Mouse (Mus musculus) lung, embryonic 14.5 days (tissue): Measurements from ENCODE around the gene Mast4. TPM values are rescaled to one million over a fixed set of nuclear protein-coding genes. Genes with fewer than 3 reads are reported as not detected.

Source experiments
- ATAC-seq: fragments of 200-750 bp; cut with Nextera tagmentation; 2 replicates; pipeline ENCODE4 v1.8.0; 2017; ENCODE audit warnings: mild to moderate bottlenecking, moderate TSS enrichment, moderate library complexity; ENCODE audit not compliant: insufficient read depth
- DNase-seq: peaks from one replicate; pipeline ENCODE4 v3.0.0-alpha.2; 2015
- H3K27ac ChIP-seq: fragments of 300-500 bp; sonication (generic); 2 replicates; pipeline ENCODE4 v1.5.1; 2014; ENCODE audit warnings: low read depth, mild to moderate bottlenecking, moderate library complexity
- H3K27me3 ChIP-seq: fragments of 300-500 bp; sonication (generic); 2 replicates; pipeline ENCODE4 v1.6.1; 2014; ENCODE audit warnings: low read length, control low read depth; ENCODE audit not compliant: insufficient read depth
- H3K36me3 ChIP-seq: fragments of 300-500 bp; sonication (generic); 2 replicates; pipeline ENCODE4 v1.6.1; 2014; ENCODE audit warnings: control low read depth; ENCODE audit not compliant: insufficient read depth
- H3K4me1 ChIP-seq: fragments of 300-500 bp; sonication (generic); 2 replicates; pipeline ENCODE4 v1.6.1; 2014; ENCODE audit warnings: antibody characterized with exemption, control low read depth; ENCODE audit not compliant: insufficient read depth
- H3K4me2 ChIP-seq: fragments of 300-500 bp; sonication (generic); 2 replicates; pipeline ENCODE4 v1.6.1; 2014; ENCODE audit warnings: mild to moderate bottlenecking
- H3K4me3 ChIP-seq: fragments of 300-500 bp; sonication (generic); 2 replicates; pipeline ENCODE4 v1.5.1; 2014; ENCODE audit warnings: low read depth, low read length
- H3K9ac ChIP-seq: fragments of 300-500 bp; sonication (generic); 2 replicates; pipeline ENCODE4 v1.6.1; 2014
- H3K9me3 ChIP-seq: fragments of 300-500 bp; sonication (generic); 2 replicates; pipeline ENCODE4 v1.6.1; 2016; ENCODE audit warnings: low read depth, low read length, control low read depth
- CTCF ChIP-seq: IDR thresholded peaks from 2 replicates; pipeline ENCODE4 v1.5.1; 2016; ENCODE audit warnings: antibody characterized with exemption, low read depth
- WGBS: fragments of 180-500 bp; shearing (Covaris S2); extraction: QIAGEN DNeasy Blood & Tissue Kit; methylation state at CpG from one replicate; pipeline ENCODE4 v1.1.7; 2014; 5-methylcytosine and 5-hydroxymethylcytosine counted together
- polyA plus RNA-seq: library from polyadenylated mRNA; unstranded; fragments of >200 nt; fragmentation: Nextera tagmentation; extraction: Ambion mirVana; gene quantifications from 2 replicates; pipeline ENCODE4 v1.2.1, GENCODE M21; 2014

Gene Mast4
- polyA plus RNA-seq, 1 experiment from 2014 or later: 30.8 TPM

DNA sequence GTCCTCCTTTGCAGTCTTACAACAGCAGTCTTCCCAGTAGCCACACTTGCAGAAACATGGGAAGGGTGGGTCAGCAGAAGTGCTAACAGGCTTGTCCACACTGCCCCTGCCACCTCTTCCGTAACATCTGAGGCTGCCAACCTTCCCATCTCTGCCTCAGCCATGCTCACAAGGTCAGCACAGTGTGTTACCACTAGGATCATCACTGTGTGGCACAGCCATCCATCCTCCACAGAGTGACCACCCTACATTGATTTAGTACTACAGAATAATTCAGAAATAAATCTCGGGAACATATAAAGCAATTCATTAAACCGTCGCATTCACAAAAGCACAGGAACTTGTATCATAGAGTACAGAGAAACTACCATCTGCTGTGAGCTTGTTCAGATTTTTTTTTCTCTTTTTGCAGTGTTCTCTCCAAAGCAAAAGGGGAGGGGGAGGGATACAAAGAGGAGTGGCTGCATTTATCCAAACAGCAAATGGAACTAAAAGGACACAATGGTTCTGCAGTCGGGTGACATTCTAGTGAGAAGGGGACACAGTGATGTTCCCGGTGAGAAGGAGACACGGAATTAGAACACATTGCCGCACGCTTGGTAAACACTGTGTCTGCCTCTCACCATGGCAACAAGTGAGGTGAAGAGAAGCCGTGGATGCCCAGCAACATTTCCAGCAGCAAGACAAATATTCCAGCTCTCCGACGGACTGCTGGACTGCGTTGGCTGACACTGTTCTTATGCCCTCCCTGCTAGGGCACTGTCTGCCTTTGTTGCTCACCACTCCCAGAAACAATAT is 388.1 kb downstream of the Mast4 start:
- Histone ChIP-seq H3K36me3 (no peaks in the 10 kb centered on the region), H3K4me3 (no peak overlapping the region), H3K9me3 (no peaks in the 10 kb centered on the region), H3K9ac (no peak overlapping the region), H3K4me1 (no peaks in the 10 kb centered on the region), H3K27me3 (no peaks in the 10 kb centered on the region), H3K4me2 (no peak overlapping the region), H3K27ac (no peak overlapping the region)
- no peak for ATAC-seq
- 61% methylated on average over 13 of the region's 13 CpGs for WGBS
- no peak for TF ChIP-seq CTCF
- DNase-seq: no peak

DNA sequence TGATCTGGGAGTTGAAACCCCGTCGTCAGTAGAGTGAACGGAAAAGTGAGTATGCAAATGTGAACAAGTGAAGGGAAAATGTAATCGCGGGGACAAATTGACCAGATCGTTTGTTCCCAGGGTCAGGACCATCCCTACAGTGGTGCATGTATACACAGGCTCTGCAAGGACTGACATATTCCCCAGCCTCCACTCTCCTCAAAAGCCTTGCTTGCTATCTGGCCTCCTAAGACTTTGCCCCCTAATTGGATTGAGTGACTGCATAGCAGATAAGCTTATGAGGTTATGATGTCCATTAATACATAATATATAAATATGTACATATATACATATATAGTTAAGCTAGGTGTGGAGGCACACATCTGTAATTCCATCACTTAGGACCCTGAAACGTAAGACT is 388.8 kb downstream of the Mast4 start:
- Histone ChIP-seq H3K27me3 (no peaks in the 10 kb centered on the region), H3K4me3 (no peak overlapping the region), H3K9ac (no peak overlapping the region), H3K9me3 (no peaks in the 10 kb centered on the region), H3K27ac (no peak overlapping the region), H3K4me2 (no peak overlapping the region), H3K36me3 (no peaks in the 10 kb centered on the region), H3K4me1 (no peaks in the 10 kb centered on the region)
- ATAC-seq (no peak), DNase-seq (no peak)
- TF ChIP-seq CTCF: no peak
- 91% methylated on average over 7 of the region's 7 CpGs for WGBS

DNA sequence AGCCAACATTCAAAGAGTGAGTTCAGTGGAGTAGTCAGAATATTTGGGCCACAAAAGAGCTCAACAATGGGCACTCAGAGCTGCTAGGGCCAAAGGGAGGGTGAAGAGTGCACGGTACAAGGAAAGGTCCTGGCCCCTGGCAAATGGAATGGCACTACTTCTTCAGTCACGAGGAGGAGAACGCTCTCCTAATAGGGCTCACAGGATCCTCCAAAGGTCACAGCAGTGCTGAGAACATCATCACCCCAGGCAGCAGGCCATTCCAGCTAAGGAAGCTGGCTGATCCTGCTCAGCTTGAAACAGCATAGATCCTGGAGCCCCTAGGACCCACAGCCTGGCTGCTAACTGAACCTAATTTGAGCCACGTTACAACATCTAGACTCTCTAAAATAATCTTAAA is 389.8 kb downstream of the Mast4 start:
- Histone ChIP-seq H3K36me3 (no peaks in the 10 kb centered on the region), H3K4me3 (no peak overlapping the region), H3K4me1 (no peaks in the 10 kb centered on the region), H3K27me3 (no peaks in the 10 kb centered on the region), H3K9me3 (no peaks in the 10 kb centered on the region), H3K9ac (no peak overlapping the region), H3K27ac (no peak overlapping the region), H3K4me2 (no peak overlapping the region)
- ATAC-seq (no peak), DNase-seq (no peak)
- no peak for TF ChIP-seq CTCF
- WGBS: 73% methylated on average over 4 of the region's 4 CpGs

DNA sequence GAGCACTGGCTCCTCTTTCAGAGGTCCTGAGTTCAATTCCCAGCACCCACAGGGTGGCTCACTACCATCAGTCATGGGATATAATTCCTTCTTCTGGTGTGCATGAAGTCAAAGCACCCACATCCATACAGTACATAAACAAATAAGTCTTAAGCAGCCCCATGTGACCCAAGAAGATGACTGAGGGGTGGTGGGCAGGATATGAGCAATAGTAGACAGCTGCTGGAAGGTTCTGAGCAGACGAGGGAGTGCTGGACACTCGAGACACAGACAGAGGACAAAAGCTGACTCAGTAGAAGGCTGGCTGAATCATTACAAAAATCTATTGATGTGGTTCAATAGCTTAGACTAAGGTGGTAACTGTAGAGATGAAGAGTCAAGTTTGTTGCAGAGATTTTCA is 391.7 kb downstream of the Mast4 start:
- no peaks in the 10 kb centered on the region for H3K9me3 ChIP-seq
- DNase-seq (no peak), ATAC-seq (no peak)
- TF ChIP-seq CTCF: no peak
- no peak overlapping the region for H3K27ac ChIP-seq
- WGBS: 73% methylated on average over 2 of the region's 2 CpGs
- H3K4me1 ChIP-seq: no peaks in the 10 kb centered on the region
- H3K27me3 ChIP-seq: no peaks in the 10 kb centered on the region
- H3K4me3 ChIP-seq: no peak overlapping the region
- no peak overlapping the region for H3K9ac ChIP-seq
- H3K4me2 ChIP-seq: no peak overlapping the region
- no peaks in the 10 kb centered on the region for H3K36me3 ChIP-seq

DNA sequence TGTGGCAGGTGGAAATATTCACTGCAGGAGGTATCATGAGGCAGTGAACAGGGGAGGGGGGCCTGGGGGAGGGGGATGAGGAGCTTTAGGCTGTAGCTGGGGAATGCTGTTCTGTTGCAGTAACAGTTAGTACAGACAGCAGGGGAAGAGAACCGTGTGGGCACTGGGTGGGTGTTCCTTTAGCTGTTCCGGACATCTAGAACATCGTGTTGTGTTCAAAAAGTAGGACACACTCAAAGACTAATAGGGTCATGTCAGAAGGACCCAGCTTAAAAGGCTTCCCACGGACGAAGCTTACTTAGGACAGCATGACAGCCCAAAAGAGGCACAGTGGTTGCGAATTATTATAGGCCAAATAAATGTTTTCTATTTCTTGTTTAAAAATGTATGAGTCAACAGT is 393.8 kb downstream of the Mast4 start:
- 83% methylated on average over 6 of the region's 6 CpGs for WGBS
- Histone ChIP-seq H3K9me3 (no peaks in the 10 kb centered on the region), H3K4me3 (no peak overlapping the region), H3K4me1 (no peaks in the 10 kb centered on the region), H3K27me3 (no peaks in the 10 kb centered on the region), H3K36me3 (no peaks in the 10 kb centered on the region), H3K4me2 (no peak overlapping the region), H3K27ac (no peak overlapping the region), H3K9ac (no peak overlapping the region)
- no peak for TF ChIP-seq CTCF
- DNase-seq (no peak), ATAC-seq (no peak)

DNA sequence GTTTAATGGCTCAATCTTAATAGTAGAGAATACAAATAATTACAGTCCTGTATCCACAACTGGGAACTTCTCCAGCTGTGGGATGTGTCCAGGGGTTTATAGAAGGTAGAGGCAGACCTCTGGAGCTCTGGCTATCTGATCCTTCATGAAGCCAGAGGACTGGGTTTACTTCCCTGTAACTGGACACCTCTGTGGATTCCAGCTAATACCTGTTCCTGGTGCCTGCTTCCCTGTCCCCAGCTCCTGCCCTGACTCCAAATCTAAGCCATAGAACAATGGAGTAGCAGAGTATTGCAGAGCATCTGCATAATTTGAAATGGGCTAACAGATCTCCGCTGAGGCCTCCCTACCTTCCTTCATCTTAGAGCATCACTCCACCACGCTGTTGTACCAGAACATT is 398.1 kb downstream of the Mast4 start:
- 82% methylated on average over 2 of the region's 2 CpGs for WGBS

DNA sequence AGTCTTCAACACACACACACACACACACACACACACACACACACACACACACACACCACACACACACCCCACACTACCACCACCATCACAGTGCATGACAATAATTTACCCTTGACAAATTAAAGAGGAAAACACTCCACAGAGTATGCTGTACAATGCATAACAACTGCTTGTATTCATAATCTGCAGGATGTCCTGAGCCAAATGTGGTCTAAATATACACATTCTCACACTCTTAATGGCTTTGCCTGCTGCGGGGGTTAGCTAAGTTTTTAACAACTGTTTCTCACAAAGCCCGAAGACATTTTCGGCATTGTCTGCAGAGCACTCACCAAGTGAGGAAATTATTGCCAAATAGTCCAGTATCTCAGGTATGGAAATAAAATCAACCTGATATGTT is 398.5 kb downstream of the Mast4 start:
- ATAC-seq (no peak), DNase-seq (no peak)
- Histone ChIP-seq H3K9ac (no peak overlapping the region), H3K4me1 (no peaks in the 10 kb centered on the region), H3K27ac (no peak overlapping the region), H3K4me3 (no peak overlapping the region), H3K36me3 (no peaks in the 10 kb centered on the region), H3K9me3 (no peaks in the 10 kb centered on the region), H3K4me2 (no peak overlapping the region), H3K27me3 (no peaks in the 10 kb centered on the region)
- TF ChIP-seq CTCF: no peak
- WGBS: 74% methylated on average over 3 of the region's 3 CpGs

More for the DNA sequence above, 398.1 kb downstream of the Mast4 start:
- no peak overlapping the region for H3K4me2 ChIP-seq
- H3K27ac ChIP-seq: no peak overlapping the region
- ATAC-seq (no peak), DNase-seq (no peak)
- no peaks in the 10 kb centered on the region for H3K4me1 ChIP-seq
- no peak overlapping the region for H3K4me3 ChIP-seq
- no peaks in the 10 kb centered on the region for H3K36me3 ChIP-seq
- no peak for TF ChIP-seq CTCF
- H3K9ac ChIP-seq: no peak overlapping the region
- H3K9me3 ChIP-seq: no peaks in the 10 kb centered on the region
- no peaks in the 10 kb centered on the region for H3K27me3 ChIP-seq
